Mouse (Mus musculus) fibroblast of lung, adult 2 months (primary cell): ENCODE results near the gene Xab2.

ENCODE experiments used
- DNase-seq: peaks from one replicate; pipeline ENCODE4 v3.0.0-alpha.2; 2011; ENCODE audit warnings: low read depth

Xab2 gene

DNA sequence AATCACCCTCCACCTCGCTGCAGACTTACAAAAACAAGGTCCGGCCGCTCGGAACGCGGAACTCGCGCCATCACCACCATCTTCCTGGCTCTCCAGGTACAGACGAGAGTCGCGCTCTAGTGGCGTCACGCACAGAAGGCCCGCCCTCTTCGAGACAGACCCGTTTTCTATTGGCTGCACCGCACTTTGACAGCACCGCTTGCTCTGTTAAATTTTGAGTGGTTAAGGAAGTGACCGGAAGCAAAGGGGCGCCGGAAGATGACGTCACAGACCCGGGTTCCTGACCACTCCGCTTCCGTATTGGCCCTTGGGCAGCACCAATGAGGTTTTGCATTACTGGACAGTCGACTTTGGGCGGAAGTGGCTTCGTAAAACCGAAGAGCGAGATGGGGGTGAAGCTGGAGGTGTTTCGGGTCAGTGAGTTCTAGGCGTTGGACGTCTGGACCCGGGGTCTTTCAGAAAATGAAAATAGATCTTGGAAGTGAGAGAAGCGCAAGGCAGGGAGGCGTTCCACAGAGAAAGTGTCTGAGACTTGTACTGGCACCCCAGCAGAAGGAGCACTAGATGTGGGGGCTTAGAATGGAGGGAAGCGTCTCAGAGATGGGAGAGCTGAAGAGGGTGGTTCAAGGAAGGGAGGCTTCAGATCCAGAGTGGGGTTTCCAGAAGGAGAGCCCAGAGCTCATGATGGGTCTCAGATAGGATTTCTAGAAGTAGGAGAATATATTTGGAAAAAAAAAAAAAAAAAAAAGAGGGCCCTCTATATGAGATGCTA lies at the start of gene Xab2, which contains the start of gene Pet100:
Xab2 (minus strand) TSS at position 118 of the 772 bp plus-strand sequence.
Pet100 (plus strand) TSS at position 350 of the 772 bp plus-strand sequence.
- DNase-seq = peak; percentile 100

DNA sequence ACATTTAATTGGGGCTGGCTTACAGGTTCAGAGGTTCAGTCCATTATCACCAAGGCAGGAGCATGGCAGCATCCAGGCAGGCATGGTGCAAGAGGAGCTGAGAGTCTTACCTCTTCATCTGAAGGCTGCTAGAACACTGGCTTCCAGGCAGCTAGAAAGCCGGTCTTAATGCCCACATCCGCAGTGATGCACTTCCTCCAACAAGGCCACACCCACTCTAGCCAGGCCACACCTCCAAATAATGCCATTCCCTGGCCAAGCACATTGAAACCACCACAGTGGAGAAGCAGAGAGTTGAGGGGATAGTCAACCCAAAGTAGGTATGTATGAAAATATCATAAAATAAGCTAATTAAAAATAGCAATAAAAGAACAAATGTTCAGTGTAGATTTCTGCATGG lies 49.3 kb upstream of the Xab2 start:
- DNase-seq = no peak

DNA sequence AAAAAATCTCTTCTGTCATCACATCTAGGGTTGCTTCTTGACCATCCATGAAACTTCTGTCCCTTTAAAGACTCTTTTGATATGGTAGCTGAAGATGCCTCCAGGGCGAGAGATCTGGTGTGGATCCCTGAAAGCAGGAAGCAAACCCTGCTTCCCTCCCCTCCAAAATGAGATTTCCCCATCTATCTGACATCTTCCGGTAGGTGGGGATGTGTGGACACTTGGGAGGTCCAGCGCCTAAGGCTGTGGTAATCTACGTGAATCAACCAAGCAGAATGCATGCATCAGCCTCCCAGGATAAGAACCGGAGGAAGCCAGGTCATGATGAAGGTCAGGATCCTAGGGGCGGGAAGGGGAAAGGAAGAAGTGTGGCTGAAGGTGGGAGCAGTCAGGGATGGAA lies 44.4 kb upstream of the Xab2 start, which contains the start of gene Mcemp1:
Mcemp1 (plus strand) TSS at position 248 of the 400 bp plus-strand sequence.
- DNase-seq = no peak

DNA sequence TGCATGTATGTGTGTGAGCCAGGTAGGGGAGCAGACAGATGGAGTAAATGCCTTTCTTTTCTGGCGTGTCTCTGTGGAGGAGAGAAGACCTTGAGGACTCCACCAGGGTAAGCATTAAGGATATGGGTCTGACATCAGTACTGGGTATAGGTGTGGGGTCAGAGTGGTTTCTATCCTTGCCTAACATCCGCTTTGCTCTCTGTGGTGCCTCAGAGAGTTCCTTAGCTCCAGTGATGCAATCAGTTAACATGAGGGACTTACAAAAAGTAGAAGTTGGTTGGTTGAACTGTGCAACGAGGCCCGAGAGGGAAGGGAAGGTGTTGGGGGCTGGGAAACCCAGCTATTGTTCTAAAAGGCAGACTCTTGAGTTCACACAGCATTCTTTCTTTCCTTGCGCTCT lies 43.3 kb upstream of the Xab2 start:
- no peak for DNase-seq

DNA sequence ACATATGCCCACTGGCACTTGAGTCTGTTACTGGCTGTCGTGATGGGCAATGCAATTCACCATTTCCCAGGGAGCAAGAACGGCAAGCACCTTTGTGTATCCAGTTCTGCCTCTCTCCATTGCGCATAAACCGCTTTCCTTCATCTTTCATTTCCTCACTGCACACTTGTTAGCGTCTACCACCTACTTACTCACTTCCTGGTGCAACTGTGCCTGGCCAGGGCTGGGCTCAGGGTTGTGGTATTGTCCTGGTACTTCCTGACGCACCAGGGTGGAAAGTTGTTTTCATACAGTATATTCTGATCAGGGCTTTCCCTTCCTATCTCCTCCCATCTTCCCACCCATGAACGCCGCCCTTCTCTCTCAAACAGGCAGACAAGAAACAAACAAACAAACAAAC lies 39.8 kb upstream of the Xab2 start:
- DNase-seq = no peak

DNA sequence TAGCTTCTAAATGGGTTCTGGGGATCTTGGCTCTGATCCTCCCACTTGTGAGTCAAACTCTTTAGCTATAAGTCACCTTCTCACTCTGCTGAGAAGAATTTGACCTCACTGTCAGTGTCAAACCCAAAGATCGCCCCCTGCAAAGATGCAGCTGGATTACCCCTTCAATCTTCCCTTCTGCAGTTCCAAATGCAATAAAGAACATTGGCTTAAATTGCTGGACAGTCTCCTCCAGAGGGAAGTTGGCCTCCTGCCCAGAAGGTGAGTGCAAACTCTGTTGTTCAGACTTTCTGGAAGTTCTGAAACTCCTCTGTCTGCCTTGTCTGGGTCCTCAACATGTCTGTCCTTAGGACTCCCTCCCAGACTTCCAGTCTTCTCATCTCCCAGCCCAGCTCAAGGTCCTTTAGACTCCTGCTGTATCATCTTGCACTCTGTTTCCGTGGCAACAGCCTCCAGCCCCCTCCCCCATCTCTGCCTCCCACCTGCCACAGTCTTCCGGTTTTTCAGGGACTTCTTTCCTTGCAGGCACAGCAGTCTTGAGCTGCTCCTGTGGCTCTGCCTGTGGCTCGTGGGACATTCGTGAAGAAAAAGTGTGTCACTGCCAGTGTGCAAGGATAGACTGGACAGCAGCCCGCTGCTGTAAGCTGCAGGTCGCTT lies 35.7 kb upstream of the Xab2 start:
- DNase-seq = no peak

DNA sequence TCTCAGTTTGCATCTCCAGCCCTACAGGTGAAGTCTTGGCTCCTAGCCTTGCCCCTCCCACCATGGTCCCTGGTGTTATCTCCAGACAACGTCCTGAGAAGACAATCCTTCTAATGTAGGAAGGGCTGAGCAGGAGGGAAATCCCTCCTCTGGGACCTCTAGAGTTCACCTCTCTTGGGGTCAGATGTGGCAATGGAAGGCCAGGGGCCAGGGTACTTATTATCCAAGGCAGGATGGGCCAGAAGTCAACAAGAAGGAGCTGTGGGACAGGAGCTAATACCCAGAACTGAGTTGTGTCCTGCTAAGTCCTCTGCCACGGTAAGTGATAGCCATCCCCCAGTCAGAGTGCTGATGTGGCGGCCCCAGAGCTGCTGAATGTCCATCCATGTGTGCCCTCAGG lies 34.4 kb upstream of the Xab2 start, which contains the start of gene Retn:
Retn (plus strand) TSS at position 245 of the 400 bp plus-strand sequence.
- no peak for DNase-seq

DNA sequence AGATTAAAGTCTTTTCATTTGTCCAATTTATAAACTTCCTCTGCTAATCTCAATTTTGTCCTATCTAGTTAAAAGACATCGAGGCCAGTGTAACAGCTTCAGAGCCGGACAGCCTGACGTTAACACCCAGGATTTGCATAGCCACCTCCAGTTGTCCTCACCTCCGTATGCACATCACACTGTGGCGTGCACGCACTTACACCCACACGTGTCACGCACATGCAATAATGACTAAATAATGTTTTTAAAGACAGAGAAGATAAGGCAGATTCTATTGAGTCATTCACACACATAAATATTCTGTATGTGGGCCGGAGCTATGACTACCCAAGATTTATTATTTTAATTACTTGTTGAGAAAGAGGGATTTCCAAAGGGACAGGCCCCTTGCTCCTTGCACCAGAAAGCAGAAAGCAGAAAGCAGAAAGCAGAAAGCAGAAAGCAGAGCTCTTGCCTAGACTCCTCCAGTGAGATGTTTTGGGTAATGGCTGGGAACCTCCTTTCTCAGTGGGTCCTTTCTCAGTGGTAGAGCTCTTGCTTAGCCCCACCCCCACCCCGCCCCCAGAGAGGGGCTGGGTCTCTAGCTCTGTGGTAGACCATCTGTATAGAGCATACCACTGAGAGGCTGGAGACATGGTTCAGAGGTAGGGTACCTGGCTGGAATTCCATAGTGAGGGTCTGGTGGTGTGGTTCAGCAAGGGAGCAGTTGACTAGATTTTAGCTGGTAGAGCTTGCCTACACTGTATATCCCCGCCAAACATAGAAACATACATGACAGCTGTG lies 33.8 kb upstream of the Xab2 start:
- DNase-seq = no peak

DNA sequence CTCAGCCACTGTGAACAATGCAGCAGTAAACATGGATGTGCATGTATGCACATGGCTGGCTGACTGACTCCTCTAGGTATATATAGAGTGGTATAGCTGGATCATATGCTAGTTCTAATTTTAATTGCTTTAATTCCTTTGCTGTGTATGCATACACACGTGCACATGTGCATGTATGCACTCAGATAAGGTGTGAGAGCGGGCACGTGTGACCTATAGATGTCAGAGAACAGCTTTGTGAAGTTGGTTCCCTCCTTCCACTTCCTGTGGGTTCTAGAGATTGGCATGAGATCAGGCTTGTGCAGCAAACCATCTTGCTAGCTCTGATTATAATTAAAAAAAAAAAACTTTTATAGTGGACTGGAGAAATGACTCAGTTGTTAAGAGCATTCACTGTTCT lies 31.7 kb upstream of the Xab2 start:
- DNase-seq = no peak

DNA sequence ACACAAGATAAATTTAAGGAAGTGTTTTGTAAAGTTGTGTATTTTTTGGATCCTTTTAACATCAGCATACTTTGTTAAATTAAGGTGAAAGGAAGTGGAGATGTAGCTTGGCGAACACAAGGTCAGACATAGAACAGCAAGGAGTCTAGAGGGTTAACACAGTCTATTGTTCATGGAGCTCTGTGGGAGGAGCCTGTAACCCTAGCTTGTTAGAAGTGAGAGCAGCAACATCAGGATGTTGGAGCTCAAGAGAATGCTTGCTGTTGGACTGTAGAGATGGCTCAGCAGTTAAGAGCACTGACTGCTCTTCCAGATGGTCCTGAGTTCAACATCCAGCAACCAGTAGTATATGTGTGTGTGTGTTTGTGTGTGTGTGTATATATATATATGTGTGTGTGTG lies 27.9 kb upstream of the Xab2 start:
- no peak for DNase-seq

DNA sequence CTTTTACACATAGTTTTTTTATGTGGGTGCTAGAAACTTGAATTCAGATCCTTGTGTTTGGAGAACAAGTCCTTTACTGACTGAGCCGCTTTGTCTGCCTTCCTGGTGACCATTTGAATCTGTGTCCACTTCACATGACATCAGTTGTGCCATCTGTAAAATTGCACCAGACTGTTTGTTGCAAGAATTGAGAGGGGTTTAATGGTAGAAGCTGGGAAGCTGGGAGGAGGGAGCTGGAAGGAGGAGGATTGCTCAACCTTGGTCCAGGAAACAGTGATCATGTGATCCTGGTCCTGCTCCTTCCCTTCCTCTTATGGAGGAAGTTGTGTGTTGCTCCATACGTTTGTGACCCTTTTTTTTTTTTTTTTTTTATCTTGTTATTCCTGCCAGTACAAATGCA lies 27.2 kb upstream of the Xab2 start:
- no peak for DNase-seq

DNA sequence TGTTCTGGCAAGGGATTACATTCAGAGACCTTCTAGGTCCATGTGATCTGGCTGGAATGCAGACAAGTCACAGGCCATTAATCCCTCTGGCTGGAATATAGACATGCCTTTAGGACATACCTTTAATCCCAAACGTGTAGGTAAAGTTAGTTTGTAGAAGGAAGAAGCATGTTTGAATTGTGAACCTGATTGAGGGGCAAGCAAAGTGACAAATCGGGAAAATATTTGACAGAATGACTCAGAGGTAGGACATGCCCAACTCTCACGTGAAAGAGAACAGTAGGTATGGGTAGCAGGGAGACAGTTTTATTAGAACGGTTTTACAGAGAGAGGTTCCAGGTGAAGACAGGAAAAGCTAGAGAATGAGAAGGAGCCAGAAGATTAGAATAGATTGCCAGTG lies 26.4 kb upstream of the Xab2 start:
- no peak for DNase-seq

DNA sequence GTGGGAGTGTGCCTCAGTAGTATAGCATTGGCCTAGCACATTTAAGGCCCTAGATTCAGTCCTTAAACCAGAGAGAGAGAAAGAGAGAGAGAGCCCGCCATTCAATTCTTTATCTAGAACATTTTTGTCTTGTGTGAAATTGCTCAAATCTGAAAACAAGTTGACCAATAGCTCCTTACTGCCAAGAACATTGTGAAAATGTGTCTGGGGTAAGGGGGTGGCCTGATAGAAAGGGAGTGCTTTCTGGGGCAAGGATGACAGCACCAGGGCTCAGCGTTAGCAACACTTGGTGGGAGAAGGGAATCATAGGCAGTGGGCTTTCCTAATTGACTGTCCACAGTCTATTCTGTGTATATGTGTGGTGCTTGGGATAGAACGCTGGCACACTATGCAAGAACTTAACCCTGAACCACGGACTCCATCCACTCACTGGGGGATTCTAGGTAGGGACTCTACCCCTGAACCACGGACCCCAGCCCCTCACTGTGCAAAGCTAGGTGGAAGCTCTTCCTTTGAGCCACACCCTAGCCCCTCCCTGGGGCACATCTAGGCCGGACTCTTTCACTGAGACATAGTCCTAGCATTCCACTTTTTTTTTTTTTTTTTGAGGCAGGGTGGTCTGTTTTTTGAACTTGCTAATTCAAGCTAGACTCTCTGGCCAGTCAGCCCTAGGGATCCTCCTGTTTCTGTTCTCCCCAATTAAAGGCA lies 25.9 kb upstream of the Xab2 start:
- no peak for DNase-seq

DNA sequence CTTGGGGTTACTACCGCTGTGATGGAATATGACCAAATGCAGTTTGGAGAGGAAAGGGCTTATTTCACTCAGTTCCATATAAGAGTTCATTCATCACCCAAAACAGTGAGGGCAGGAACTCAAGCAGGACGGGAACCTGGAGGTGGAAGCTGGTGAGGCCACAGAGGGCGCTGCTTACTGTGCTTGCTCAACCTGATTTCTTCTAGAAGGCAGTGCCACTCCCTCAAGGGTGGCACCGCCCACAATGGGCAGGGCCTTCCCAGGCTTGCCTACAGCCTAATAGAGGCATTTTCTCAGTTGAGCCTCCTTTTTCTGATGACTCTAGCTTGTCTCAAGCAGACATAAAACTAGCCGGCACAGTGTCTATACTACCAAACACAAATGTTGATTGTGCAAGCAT lies 24.7 kb upstream of the Xab2 start:
- DNase-seq = no peak

DNA sequence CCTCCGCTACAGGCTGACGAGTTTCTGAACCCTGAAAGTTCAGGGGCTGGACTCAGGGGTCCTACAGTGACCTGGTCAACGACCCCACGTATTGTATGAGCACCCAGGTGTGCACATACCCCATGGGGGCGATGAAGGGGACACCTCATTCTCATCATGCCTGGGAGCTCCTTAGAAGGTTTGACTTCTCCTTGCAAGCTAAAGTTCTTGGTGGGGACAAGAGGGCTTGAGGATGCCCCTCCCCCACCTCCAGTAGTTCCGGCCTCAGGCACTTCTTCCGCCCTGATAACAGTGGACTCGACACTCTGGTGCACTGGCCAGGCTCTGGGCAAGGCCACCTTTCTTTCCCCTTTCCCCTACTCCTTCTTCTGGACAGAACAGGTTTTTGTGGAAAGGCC lies 10.4 kb upstream of the Xab2 start:
- DNase-seq = no peak

DNA sequence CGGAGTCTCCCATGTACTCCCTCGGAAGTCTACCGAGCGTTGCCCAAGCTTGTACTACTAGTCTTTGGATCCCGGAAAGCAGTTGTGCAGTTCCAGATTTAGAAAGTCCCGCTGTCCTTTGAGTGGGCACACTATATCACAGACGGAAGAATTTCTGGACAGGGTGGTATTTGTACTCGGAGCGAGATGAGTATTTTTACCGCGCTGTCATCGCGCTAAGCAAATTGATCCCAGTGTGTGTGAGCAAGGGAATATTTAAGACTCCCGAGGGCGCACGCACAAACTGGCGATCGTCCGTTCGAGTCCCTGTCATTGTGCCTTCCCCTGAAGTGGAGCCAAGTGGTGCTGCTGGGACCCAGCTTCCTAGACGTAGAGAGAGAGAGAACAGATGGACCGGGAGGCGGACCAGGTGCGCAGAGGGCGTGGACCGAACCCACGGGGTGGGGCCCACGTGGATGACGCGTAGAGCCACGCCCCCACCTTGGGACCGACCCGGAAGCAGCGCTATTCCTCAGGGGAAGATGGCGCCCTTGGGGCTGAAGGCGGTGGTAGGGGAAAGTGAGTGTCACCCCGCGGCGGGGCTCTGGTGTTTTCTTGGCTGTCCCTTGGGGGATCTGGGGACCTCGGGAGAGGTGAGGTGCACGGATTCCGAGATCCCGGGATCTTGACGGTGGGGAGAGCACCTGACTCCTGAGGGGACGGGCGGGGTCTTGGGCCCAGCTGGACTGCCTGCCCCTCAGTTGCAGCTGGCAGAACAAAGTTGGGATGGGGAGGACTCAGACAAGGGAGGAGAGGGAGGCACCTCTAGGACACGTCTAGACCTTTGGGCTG lies 9.7 kb upstream of the Xab2 start, which contains the start of gene Stxbp2:
Stxbp2 (plus strand) TSS at position 309 of the 831 bp plus-strand sequence.
- DNase-seq = peak; percentile 17

DNA sequence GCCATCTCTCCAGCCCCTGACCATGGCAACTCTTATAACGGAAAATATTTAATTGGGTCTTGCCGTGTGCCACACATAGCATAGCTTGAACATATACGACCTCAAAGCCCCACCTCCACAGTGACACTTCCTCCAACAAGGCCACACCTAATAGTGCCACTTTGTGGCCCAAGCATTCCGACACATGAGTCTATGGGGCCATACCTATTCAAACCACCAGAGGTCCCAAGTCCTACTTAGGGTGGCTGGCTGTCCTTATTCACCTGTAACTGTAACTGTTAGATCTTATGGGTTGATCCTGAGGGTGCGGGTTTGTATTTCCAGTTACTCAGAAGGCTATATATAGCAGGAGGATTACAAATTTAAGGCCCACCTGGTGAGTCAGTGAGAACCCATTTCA lies 6.9 kb upstream of the Xab2 start:
- no peak for DNase-seq

DNA sequence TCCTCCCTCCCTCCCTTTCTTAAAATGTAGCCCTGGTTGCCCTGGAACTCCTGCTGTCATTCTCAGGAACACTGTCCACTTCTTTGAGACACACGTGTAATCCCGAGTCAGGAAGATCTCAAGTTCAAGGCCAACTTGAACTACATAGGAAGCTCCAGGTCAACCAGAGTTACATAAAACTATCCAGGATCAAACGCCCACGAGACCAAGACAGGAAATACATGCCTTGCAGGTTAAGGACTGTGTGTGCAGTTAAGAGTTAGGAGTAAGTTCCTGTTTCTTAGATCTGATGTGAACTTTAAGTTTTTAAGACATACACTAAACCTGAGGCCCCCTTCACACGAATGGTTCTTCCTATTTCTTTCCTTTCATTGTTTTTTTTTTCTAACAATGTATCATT lies 5.9 kb upstream of the Xab2 start:
- no peak for DNase-seq

DNA sequence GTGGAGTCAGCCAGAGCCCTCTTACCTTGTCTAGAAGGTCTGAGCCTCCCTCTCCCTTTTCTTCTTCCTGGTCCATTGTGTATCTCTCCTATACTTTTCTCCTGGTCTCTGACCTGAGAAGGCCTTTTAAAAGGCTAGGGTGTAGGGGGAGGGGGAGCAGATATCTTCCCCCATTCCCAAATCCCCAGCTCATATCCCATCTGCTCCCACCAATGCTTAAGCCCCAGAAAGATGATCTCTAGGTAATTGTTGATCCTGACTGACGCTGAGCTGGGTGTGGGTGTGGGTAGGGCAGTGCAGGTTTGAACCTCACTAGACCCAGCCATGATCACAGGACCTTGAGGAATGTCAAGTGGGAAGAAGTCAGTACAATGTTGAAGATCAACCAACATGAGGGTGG lies 4.3 kb upstream of the Xab2 start, which contains the start of gene Pcp2:
Pcp2 (minus strand) TSS at position 101 of the 400 bp plus-strand sequence.
- DNase-seq = no peak

DNA sequence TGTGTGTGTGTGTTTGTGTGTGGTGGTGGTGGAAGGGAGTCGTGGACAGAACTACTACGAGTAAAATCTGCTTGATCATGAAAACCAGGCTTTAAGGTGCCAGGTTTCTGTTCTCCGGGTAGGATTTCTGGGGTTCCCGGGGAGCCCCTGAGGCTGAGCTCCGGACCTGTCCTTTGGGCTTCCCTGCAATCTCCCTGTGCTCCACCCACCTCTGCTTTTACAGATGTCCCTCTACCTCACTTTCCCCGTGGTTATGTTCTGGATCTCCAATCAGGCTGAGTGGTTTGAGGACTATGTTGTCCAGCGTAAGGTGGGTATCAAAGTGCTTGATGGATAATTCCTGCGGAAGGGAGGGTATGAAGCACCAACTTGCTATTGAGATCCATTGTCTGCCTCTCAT lies 1.0 kb upstream of the Xab2 start:
- DNase-seq = no peak

DNA sequence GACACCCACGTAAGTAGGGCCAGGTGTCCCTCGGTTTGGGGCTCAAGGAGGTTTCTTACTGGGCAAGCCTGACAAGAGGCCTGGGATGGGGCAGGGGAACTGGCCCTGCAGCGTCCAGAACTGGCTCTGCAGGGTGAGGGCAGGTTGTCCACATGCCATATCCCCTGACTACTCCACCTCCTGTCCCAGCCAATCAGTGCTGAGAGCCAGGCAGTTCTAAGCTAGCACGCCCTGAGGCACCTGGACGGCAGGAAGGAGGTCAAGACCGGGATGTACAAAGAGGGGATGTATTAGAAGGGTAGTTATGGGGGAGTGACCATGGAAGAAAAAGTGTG lies 11.3 kb downstream of the Xab2 start:
- no peak for DNase-seq
